Mouse (Mus musculus): ENCODE measurements around the gene Tnfrsf21. TPM values are rescaled to one million over a fixed set of nuclear protein-coding genes. Genes with fewer than 3 reads are reported as not detected.

The Tnfrsf21 gene
- total RNA-seq, 2 experiments from 2014 or later = 12.6 to 14.7 TPM

GRCm38 (mm10) chr17:43130115-43130869 is 113.9 kb downstream of the Tnfrsf21 start:
- DNase-seq = no peak

GRCm38 (mm10) chr17:43130870-43131264 is 114.5 kb downstream of the Tnfrsf21 start:
- no peak for DNase-seq

GRCm38 (mm10) chr17:43132477-43132876 is 116.1 kb downstream of the Tnfrsf21 start:
- DNase-seq = no peak

- no peak for DNase-seq
These were observed 116.8 kb downstream of the Tnfrsf21 start for GRCm38 (mm10) chr17:43133106-43133505.

- no peak for DNase-seq
These were observed 118.6 kb downstream of the Tnfrsf21 start for GRCm38 (mm10) chr17:43134991-43135390.

- peak; percentile 25 for DNase-seq
These were observed 119.3 kb downstream of the Tnfrsf21 start for GRCm38 (mm10) chr17:43135398-43136265.

GRCm38 (mm10) chr17:43136720-43137119 is 120.4 kb downstream of the Tnfrsf21 start:
- no peak for DNase-seq

- no peak for DNase-seq
These were observed 121.5 kb downstream of the Tnfrsf21 start for GRCm38 (mm10) chr17:43137838-43138237.

GRCm38 (mm10) chr17:43138356-43138755 is 122.0 kb downstream of the Tnfrsf21 start:
- DNase-seq = no peak

Other genes with a start within 250 kb of the Tnfrsf21 start
- 10 to 100 TPM; 60.0 to 68.8 TPM for gene Cd2ap, start 139.9 kb upstream of the Tnfrsf21 start, total RNA-seq (2021)

Measured in adrenal gland, postnatal 10 days (tissue).